Mouse (Mus musculus) small intestine, adult 2 months (tissue): ENCODE results near the gene Hist1h2bb. TPM values are rescaled to one million over a fixed set of nuclear protein-coding genes. Genes with fewer than 3 reads are reported as not detected.
"Not testable (repeated sequence)": the region's sequence is repeated elsewhere in the genome, so short reads cannot be mapped to it uniquely, and the experiment has no call there.

Experiments used
- H3K27ac ChIP-seq: fragments of 200-500 bp; 2 replicates; pipeline ENCODE4 v1.5.1; 2012; ENCODE audit warnings: low read depth, low read length, control low read depth, inconsistent platforms; ENCODE audit not compliant: insufficient read depth
- H3K27me3 ChIP-seq: fragments of 200-500 bp; 2 replicates; pipeline ENCODE4 v1.6.1; 2012; ENCODE audit warnings: mild to moderate bottlenecking, moderate library complexity, low read length, inconsistent platforms; ENCODE audit not compliant: control insufficient read depth, insufficient read depth
- H3K36me3 ChIP-seq: fragments of 200-500 bp; 2 replicates; pipeline ENCODE4 v1.6.1; 2012; ENCODE audit warnings: mild to moderate bottlenecking, low read length, control low read depth, inconsistent platforms; ENCODE audit not compliant: control insufficient read depth, insufficient read depth
- H3K4me1 ChIP-seq: fragments of 200-500 bp; 2 replicates; pipeline ENCODE4 v1.6.1; 2012; ENCODE audit warnings: low read length, inconsistent platforms, mixed read lengths; ENCODE audit not compliant: control insufficient read depth, insufficient read depth, insufficient read length
- H3K4me3 ChIP-seq: fragments of 200-500 bp; 2 replicates; pipeline ENCODE4 v1.5.1; 2012; ENCODE audit warnings: low read depth, mild to moderate bottlenecking, control low read depth, inconsistent platforms, low read length, moderate library complexity
- CTCF ChIP-seq: fragments of 200-500 bp; IDR thresholded peaks from 2 replicates; pipeline ENCODE4 v1.5.1; 2012; ENCODE audit warnings: low read depth, mild to moderate bottlenecking, control low read depth, inconsistent platforms, low read length, moderate library complexity, mixed read lengths; ENCODE audit not compliant: insufficient replicate concordance, insufficient read length; ENCODE audit errors: extremely low read depth
- POLR2A ChIP-seq: fragments of 200-500 bp; IDR thresholded peaks from 2 replicates; pipeline ENCODE4 v1.6.1; 2012; ENCODE audit warnings: low read depth, mild to moderate bottlenecking, control low read depth, inconsistent platforms, low read length, moderate library complexity
- WGBS: fragments of 180-500 bp; shearing (Covaris S2); methylation state at CpG from one replicate; pipeline ENCODE4 v1.1.7; 2018; 5-methylcytosine and 5-hydroxymethylcytosine counted together
- polyA plus RNA-seq: library from polyadenylated mRNA; depleted of rRNA; stranded (reverse); fragments of >200 nt; gene quantifications from 2 replicates; pipeline ENCODE4 v1.2.3, GENCODE M21; 2012

Gene Hist1h2bb
- polyA plus RNA-seq, 1 experiment: 17.8 TPM

GRCm38 (mm10) chr13:23759916-23760239 is 13.3 kb downstream of the Hist1h2bb start:
- H3K4me3 ChIP-seq: no peak overlapping the region
- no peaks in the 10 kb centered on the region for H3K27me3 ChIP-seq
- H3K4me1 ChIP-seq: peaks cover 14% of the 10 kb centered on the region
- WGBS: 70% methylated on average over 1 of the region's 1 CpGs
- 0 out of 2 replicates have a peak overlapping the region, but pooled peaks have one; percentile 51 for H3K27ac ChIP-seq
- no peak for TF ChIP-seq POLR2A
- TF ChIP-seq CTCF: no peak
- H3K36me3 ChIP-seq: no peaks in the 10 kb centered on the region

- Histone ChIP-seq H3K36me3 (no peaks in the 10 kb centered on the region), H3K4me1 (peaks cover 14% of the 10 kb centered on the region), H3K27me3 (no peaks in the 10 kb centered on the region), H3K27ac (peak overlapping the region; percentile 51; the same call in 1 of the 2 replicates), H3K4me3 (peak overlapping the region; percentile 71)
- no peak for TF ChIP-seq CTCF
- no peak for TF ChIP-seq POLR2A
- WGBS: 2% methylated on average over 24 of the region's 27 CpGs
Observed at GRCm38 (mm10) chr13:23760240-23760971, 13.9 kb downstream of the Hist1h2bb start.

GRCm38 (mm10) chr13:23760972-23761864 is 14.7 kb downstream of the Hist1h2bb start, which contains the start of gene Hist1h4a:
Gene Hist1h4a (minus strand): TSS chr13:23761230.
- no peaks in the 10 kb centered on the region for H3K27me3 ChIP-seq
- H3K36me3 ChIP-seq: no peaks in the 10 kb centered on the region
- under 1% methylated on average over 70 of the region's 72 CpGs for WGBS
- H3K27ac ChIP-seq: peak within 1 kb of the TSS; percentile 90
- H3K4me1 ChIP-seq: peaks cover 14% of the 10 kb centered on the region
- TF ChIP-seq POLR2A: peak; percentile 44
- no peak for TF ChIP-seq CTCF
- peak within 1 kb of the TSS; percentile 71 for H3K4me3 ChIP-seq

- not testable (repeated sequence) for H3K36me3 ChIP-seq, H3K27me3 ChIP-seq
- under 1% methylated on average over 29 of the region's 52 CpGs for WGBS
- peak; percentile 55; the same call in 1 of the 2 replicates for TF ChIP-seq POLR2A
- peak within 1 kb of the TSS; percentile 71 for H3K4me3 ChIP-seq
- peak within 1 kb of the TSS; percentile 90 for H3K27ac ChIP-seq
- H3K4me1 ChIP-seq: peaks cover 18% of the 10 kb centered on the region
Observed at GRCm38 (mm10) chr13:23761871-23762821, 15.6 kb downstream of the Hist1h2bb start, which contains the start of gene Hist1h3a. Gene Hist1h3a (minus strand): TSS chr13:23762386.

GRCm38 (mm10) chr13:23763242-23763585 is 16.7 kb downstream of the Hist1h2bb start:
- TF ChIP-seq POLR2A (no peak), CTCF (no peak)
- no peaks in the 10 kb centered on the region for H3K27me3 ChIP-seq
- peak overlapping the region; percentile 71 for H3K4me3 ChIP-seq
- peaks cover 16% of the 10 kb centered on the region for H3K4me1 ChIP-seq
- no peaks in the 10 kb centered on the region for H3K36me3 ChIP-seq
- peak overlapping the region; percentile 82 for H3K27ac ChIP-seq
- 1% methylated on average over 10 of the region's 10 CpGs for WGBS

- H3K27me3 ChIP-seq: no peaks in the 10 kb centered on the region
- WGBS: 6% methylated on average over 34 of the region's 34 CpGs
- no peak; the same call in 1 of the 2 replicates for TF ChIP-seq CTCF
- TF ChIP-seq POLR2A: peak; percentile 81
- peak within 1 kb of the TSS; percentile 82 for H3K27ac ChIP-seq
- peak within 1 kb of the TSS; percentile 71 for H3K4me3 ChIP-seq
- H3K4me1 ChIP-seq: peaks cover 16% of the 10 kb centered on the region
- H3K36me3 ChIP-seq: no peaks in the 10 kb centered on the region
Observed at GRCm38 (mm10) chr13:23763586-23764323, 17.2 kb downstream of the Hist1h2bb start, which contains the start of gene Hist1h1a. Gene Hist1h1a (plus strand): TSS chr13:23763666.
